Mouse (Mus musculus): ENCODE data around the gene Chdh. TPM values are rescaled to one million over a fixed set of nuclear protein-coding genes. Genes with fewer than 3 reads are reported as not detected.

The Chdh gene
- polyA plus RNA-seq, 1 experiment from 2014 or later = 0.96 TPM

- H3K36me3 ChIP-seq (ENCODE audit: control insufficient read depth, insufficient read depth, low read length) = peaks cover 44% of the 10 kb centered on the region
- no peak overlapping the region for H3K4me2 ChIP-seq (ENCODE audit: low read depth, low read length)
- no peaks in the 10 kb centered on the region for H3K9me3 ChIP-seq (ENCODE audit: control insufficient read depth, low read length)
- 96% methylated on average over 10 of the region's 10 CpGs for WGBS
- peaks cover 10% of the 10 kb centered on the region for H3K4me1 ChIP-seq (ENCODE audit: control insufficient read depth, insufficient read depth, low read length)
- no peak overlapping the region for H3K9ac ChIP-seq (replicated peaks; ENCODE audit: low read depth, low read length)
- H3K27me3 ChIP-seq (ENCODE audit: control insufficient read depth, insufficient read depth, low read length) = no peaks in the 10 kb centered on the region
- H3K4me3 ChIP-seq (ENCODE audit: low read depth, low read length) = no peak overlapping the region
- ATAC-seq (ENCODE audit: low read depth) = no peak
- H3K27ac ChIP-seq (ENCODE audit: low read depth, low read length) = no peak overlapping the region
These were observed 28.2 kb upstream of the Chdh start for GRCm38 (mm10) chr14:29980447-29981205.

DNA sequence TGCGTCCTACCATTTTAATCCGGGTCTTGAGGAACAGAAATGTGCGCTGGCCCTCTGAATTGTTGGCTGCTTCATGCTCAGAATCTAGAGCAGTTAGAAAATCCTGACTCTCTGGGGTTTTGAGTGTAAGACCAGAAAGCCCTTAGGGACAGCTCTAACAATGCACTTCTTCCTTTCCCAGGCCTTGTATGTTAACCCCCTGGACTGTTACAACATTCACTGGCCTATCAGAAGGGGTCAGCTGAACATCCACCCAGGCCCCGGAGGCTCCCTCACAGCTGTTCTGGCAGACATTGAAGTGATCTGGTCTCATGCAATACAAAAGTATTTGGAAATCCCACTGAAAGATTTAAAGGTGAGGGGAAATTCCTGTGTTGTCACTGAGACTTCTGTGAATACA, 22.7 kb upstream of the Chdh start:
- Histone ChIP-seq H3K9me3 (ENCODE audit: control insufficient read depth, low read length) (no peaks in the 10 kb centered on the region), H3K4me2 (ENCODE audit: low read depth, low read length) (no peak overlapping the region), H3K27ac (ENCODE audit: low read depth, low read length) (no peak overlapping the region), H3K4me1 (ENCODE audit: control insufficient read depth, insufficient read depth, low read length) (no peaks in the 10 kb centered on the region), H3K9ac (replicated peaks; ENCODE audit: low read depth, low read length) (no peak overlapping the region), H3K4me3 (ENCODE audit: low read depth, low read length) (no peak overlapping the region), H3K27me3 (ENCODE audit: control insufficient read depth, insufficient read depth, low read length) (no peaks in the 10 kb centered on the region), H3K36me3 (ENCODE audit: control insufficient read depth, insufficient read depth, low read length) (peaks cover 83% of the 10 kb centered on the region)
- 92% methylated on average over 4 of the region's 4 CpGs for WGBS
- ATAC-seq (ENCODE audit: low read depth) = no peak

DNA sequence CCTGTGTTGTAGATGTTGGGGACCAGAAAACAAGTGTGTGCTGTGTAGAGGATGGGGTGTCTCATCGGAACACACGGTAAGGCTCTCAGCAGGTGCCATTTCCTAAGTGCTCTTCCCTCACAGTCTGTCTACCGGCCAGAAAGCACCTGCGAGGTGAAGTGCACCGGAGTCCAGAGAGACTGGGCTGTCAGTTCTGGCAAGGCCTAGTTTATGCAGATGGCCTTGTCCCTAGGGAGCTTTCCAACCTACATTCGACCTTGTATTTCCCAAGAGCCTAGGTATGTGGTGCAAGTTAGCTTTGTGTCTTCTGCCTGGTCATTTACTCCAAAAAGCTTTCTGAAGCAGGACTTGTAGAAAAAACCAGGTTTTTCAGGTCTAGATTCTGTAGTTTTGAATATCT, 21.5 kb upstream of the Chdh start:
- no peak overlapping the region for H3K27ac ChIP-seq (ENCODE audit: low read depth, low read length)
- no peaks in the 10 kb centered on the region for H3K4me1 ChIP-seq (ENCODE audit: control insufficient read depth, insufficient read depth, low read length)
- H3K27me3 ChIP-seq (ENCODE audit: control insufficient read depth, insufficient read depth, low read length) = no peaks in the 10 kb centered on the region
- H3K36me3 ChIP-seq (ENCODE audit: control insufficient read depth, insufficient read depth, low read length) = peaks cover 92% of the 10 kb centered on the region
- no peaks in the 10 kb centered on the region for H3K9me3 ChIP-seq (ENCODE audit: control insufficient read depth, low read length)
- H3K9ac ChIP-seq (replicated peaks; ENCODE audit: low read depth, low read length) = no peak overlapping the region
- H3K4me2 ChIP-seq (ENCODE audit: low read depth, low read length) = no peak overlapping the region
- no peak overlapping the region for H3K4me3 ChIP-seq (ENCODE audit: low read depth, low read length)
- no peak for ATAC-seq (ENCODE audit: low read depth)
- WGBS = 94% methylated on average over 6 of the region's 6 CpGs

GRCm38 (mm10) chr14:29987739-29988138, 21.1 kb upstream of the Chdh start:
- H3K9ac ChIP-seq (replicated peaks; ENCODE audit: low read depth, low read length) = no peak overlapping the region
- no peak overlapping the region for H3K4me2 ChIP-seq (ENCODE audit: low read depth, low read length)
- no peak overlapping the region for H3K27ac ChIP-seq (ENCODE audit: low read depth, low read length)
- ATAC-seq (ENCODE audit: low read depth) = no peak
- no peaks in the 10 kb centered on the region for H3K9me3 ChIP-seq (ENCODE audit: control insufficient read depth, low read length)
- H3K4me3 ChIP-seq (ENCODE audit: low read depth, low read length) = no peak overlapping the region
- WGBS = 92% methylated on average over 9 of the region's 9 CpGs
- H3K27me3 ChIP-seq (ENCODE audit: control insufficient read depth, insufficient read depth, low read length) = no peaks in the 10 kb centered on the region
- peaks cover 92% of the 10 kb centered on the region for H3K36me3 ChIP-seq (ENCODE audit: control insufficient read depth, insufficient read depth, low read length)
- H3K4me1 ChIP-seq (ENCODE audit: control insufficient read depth, insufficient read depth, low read length) = no peaks in the 10 kb centered on the region

GRCm38 (mm10) chr14:29988337-29988736, 20.5 kb upstream of the Chdh start:
- H3K4me1 ChIP-seq (ENCODE audit: control insufficient read depth, insufficient read depth, low read length) = no peaks in the 10 kb centered on the region
- no peak overlapping the region for H3K27ac ChIP-seq (ENCODE audit: low read depth, low read length)
- peaks cover 92% of the 10 kb centered on the region for H3K36me3 ChIP-seq (ENCODE audit: control insufficient read depth, insufficient read depth, low read length)
- H3K9ac ChIP-seq (replicated peaks; ENCODE audit: low read depth, low read length) = no peak overlapping the region
- ATAC-seq (ENCODE audit: low read depth) = no peak
- WGBS = 94% methylated on average over 4 of the region's 4 CpGs
- H3K9me3 ChIP-seq (ENCODE audit: control insufficient read depth, low read length) = no peaks in the 10 kb centered on the region
- no peak overlapping the region for H3K4me2 ChIP-seq (ENCODE audit: low read depth, low read length)
- H3K27me3 ChIP-seq (ENCODE audit: control insufficient read depth, insufficient read depth, low read length) = no peaks in the 10 kb centered on the region
- no peak overlapping the region for H3K4me3 ChIP-seq (ENCODE audit: low read depth, low read length)

DNA sequence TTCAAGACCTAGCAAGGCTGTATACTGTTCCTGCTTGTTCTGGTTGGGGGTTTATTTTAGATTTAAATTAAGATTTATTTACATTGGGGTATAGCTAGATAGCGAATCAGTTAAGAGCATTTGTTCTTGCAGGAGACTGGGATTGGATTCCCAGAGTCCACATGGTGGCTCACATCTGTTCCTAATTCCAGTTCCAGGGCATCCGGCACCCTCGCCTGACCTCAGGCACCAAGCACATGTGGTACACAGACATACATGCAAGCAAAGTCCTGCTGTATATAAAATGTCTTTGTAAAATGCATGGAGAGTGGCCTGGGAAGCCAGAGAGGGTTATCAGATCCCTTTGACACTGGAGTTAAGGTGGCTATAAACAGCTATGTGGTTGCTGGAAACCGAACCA, 13.8 kb upstream of the Chdh start:
- Histone ChIP-seq H3K4me3 (ENCODE audit: low read depth, low read length) (no peak overlapping the region), H3K4me1 (ENCODE audit: control insufficient read depth, insufficient read depth, low read length) (no peaks in the 10 kb centered on the region), H3K9me3 (ENCODE audit: control insufficient read depth, low read length) (no peaks in the 10 kb centered on the region), H3K4me2 (ENCODE audit: low read depth, low read length) (no peak overlapping the region), H3K9ac (replicated peaks; ENCODE audit: low read depth, low read length) (no peak overlapping the region), H3K27ac (ENCODE audit: low read depth, low read length) (no peak overlapping the region), H3K36me3 (ENCODE audit: control insufficient read depth, insufficient read depth, low read length) (peaks cover 60% of the 10 kb centered on the region), H3K27me3 (ENCODE audit: control insufficient read depth, insufficient read depth, low read length) (no peaks in the 10 kb centered on the region)
- WGBS = 91% methylated on average over 4 of the region's 4 CpGs
- no peak for ATAC-seq (ENCODE audit: low read depth)

DNA sequence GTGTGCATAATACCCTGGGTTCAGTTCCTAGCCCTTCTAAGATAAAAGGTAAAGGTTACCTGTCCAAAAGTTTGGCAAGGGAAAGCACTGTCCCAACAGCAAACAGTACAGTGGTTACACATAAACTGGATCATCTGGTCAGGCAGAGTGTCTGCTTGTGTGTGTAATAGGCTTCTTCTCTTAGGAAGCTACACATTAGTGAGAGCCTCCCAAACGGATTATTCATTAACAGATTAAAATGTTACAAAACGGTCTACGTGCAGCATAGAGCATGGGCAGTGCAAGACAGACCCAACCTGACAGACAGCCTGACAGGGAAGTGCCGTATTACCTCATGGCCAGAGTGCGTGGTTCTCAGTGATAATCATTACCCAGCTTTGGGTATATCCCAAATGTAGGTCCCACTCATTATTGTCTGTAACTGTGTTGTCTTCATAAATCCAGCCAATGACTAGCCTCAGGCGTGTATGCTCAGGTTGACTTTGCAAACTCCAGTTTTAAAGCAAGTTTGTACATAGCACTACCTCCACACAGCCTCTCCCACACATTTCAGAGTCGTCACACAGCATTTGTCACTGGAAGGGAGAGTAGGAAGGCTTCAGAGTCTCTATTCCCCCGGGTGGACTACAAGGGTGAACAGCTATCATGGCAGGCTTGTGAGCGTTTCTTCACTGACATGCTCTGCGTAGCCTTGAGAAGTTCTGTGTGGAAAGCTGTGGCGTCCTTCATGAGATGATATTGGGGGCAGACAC, 12.6 kb upstream of the Chdh start:
- Histone ChIP-seq H3K4me1 (ENCODE audit: control insufficient read depth, insufficient read depth, low read length) (no peaks in the 10 kb centered on the region), H3K4me2 (ENCODE audit: low read depth, low read length) (no peak overlapping the region), H3K9me3 (ENCODE audit: control insufficient read depth, low read length) (no peaks in the 10 kb centered on the region), H3K9ac (replicated peaks; ENCODE audit: low read depth, low read length) (no peak overlapping the region), H3K27me3 (ENCODE audit: control insufficient read depth, insufficient read depth, low read length) (no peaks in the 10 kb centered on the region), H3K4me3 (ENCODE audit: low read depth, low read length) (no peak overlapping the region), H3K36me3 (ENCODE audit: control insufficient read depth, insufficient read depth, low read length) (peaks cover 52% of the 10 kb centered on the region), H3K27ac (ENCODE audit: low read depth, low read length) (no peak overlapping the region)
- WGBS = 93% methylated on average over 11 of the region's 11 CpGs
- no peak for ATAC-seq (ENCODE audit: low read depth)

DNA sequence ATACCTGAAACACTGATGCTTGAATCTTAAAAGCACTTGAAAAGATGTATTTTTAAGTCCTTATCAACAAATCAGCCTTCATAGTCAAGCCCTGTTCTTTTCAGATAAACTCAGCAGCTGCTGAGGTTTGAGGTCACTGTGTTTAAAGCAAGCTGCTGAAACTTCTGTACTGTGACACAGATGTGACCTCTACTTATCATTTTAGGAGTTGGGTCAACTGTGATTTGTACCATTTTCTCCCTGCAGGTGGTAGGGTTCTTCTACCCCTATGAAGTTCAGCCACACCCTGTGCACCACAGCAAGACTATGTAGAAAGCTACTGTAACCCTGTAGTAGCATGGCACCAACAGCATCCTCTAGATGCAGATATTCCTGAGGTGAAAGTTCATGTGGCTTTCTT, 11.5 kb upstream of the Chdh start:
- no peaks in the 10 kb centered on the region for H3K4me1 ChIP-seq (ENCODE audit: control insufficient read depth, insufficient read depth, low read length)
- ATAC-seq (ENCODE audit: low read depth) = no peak
- peaks cover 40% of the 10 kb centered on the region for H3K36me3 ChIP-seq (ENCODE audit: control insufficient read depth, insufficient read depth, low read length)
- H3K4me3 ChIP-seq (ENCODE audit: low read depth, low read length) = no peak overlapping the region
- H3K4me2 ChIP-seq (ENCODE audit: low read depth, low read length) = no peak overlapping the region
- H3K27ac ChIP-seq (ENCODE audit: low read depth, low read length) = no peak overlapping the region
- H3K9me3 ChIP-seq (ENCODE audit: control insufficient read depth, low read length) = no peaks in the 10 kb centered on the region
- no peaks in the 10 kb centered on the region for H3K27me3 ChIP-seq (ENCODE audit: control insufficient read depth, insufficient read depth, low read length)
- no peak overlapping the region for H3K9ac ChIP-seq (replicated peaks; ENCODE audit: low read depth, low read length)

DNA sequence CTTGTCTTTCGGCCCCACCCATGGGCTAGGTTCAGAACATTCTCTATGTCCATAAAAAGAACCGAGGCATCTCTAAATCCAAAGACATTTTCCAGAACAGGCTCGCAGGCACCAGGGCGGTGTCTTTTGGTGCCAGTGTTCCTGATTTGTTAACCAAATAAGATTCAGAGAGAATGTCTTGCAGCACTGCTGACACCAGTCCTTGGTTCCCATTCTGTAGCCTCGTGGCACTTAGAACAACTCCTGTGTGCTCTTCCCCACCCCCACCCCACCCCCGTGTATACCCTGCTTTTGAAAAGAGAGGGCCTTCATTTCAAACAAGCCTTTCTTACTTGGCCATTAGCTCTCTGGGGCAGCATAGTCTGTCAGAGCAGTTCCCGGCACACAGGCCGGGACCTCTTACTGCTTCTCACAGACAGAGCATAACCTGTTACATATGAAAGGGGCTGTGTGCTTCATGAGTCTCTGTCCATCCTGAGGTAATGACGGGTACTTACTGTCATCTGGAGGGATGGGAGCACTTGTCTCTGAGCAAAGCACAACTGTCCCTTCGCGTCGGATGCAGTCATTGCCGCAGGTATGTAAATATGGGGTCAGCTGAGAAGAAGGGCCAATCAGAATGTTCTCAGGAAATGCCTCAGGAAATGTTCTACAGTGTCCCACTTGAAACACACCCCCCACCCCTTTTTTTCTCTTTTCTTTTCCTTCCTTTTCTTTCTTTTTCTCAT, 9.9 kb upstream of the Chdh start:
- Histone ChIP-seq H3K4me1 (ENCODE audit: control insufficient read depth, insufficient read depth, low read length) (no peaks in the 10 kb centered on the region), H3K36me3 (ENCODE audit: control insufficient read depth, insufficient read depth, low read length) (peaks cover 24% of the 10 kb centered on the region), H3K9ac (replicated peaks; ENCODE audit: low read depth, low read length) (no peak overlapping the region), H3K9me3 (ENCODE audit: control insufficient read depth, low read length) (no peaks in the 10 kb centered on the region), H3K27ac (ENCODE audit: low read depth, low read length) (no peak overlapping the region), H3K4me3 (ENCODE audit: low read depth, low read length) (no peak overlapping the region), H3K27me3 (ENCODE audit: control insufficient read depth, insufficient read depth, low read length) (no peaks in the 10 kb centered on the region), H3K4me2 (ENCODE audit: low read depth, low read length) (no peak overlapping the region)
- WGBS = 73% methylated on average over 13 of the region's 13 CpGs
- ATAC-seq (ENCODE audit: low read depth) = no peak

All from neural tube, embryonic 14.5 days (tissue).